Mouse (Mus musculus): ENCODE measurements around the gene Gm17657. TPM values are rescaled to one million over a fixed set of nuclear protein-coding genes. Genes with fewer than 3 reads are reported as not detected.

Gene Gm17657
- polyA plus RNA-seq, 1 experiment from 2014 or later: not detected

DNA sequence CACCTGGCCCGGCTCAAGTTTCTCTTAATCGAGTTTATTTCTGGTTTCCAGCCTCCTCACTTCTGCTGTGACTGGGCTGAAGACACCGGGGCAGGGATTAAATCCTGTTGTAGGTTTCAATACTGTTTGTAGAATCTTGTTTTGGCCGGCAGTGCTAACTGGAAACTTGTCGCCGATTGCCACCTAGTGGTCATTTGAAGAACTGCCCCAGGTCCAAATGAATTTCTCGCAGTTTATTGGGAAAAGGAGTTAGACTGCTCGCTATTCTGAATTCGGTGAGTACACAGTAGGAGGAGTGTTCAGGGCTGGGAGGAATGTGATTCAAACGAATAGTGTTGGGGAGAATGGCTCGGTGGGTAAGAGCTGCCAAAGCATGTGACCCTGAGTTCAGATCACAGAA lies 35.0 kb downstream of the Gm17657 start:
- 1% methylated on average over 11 of the region's 11 CpGs for WGBS
- Histone ChIP-seq H3K9me3 (ENCODE audit: low read depth, low read length) (no peaks in the 10 kb centered on the region), H3K36me3 (ENCODE audit: insufficient read depth) (no peaks in the 10 kb centered on the region), H3K4me3 (ENCODE audit: low read depth, low read length) (no peak overlapping the region), H3K27me3 (ENCODE audit: insufficient read depth, low read length) (no peaks in the 10 kb centered on the region), H3K4me2 (no peak overlapping the region), H3K9ac (no peak overlapping the region), H3K27ac (ENCODE audit: low read depth) (no peak overlapping the region), H3K4me1 (ENCODE audit: insufficient read depth) (no peaks in the 10 kb centered on the region)
- ATAC-seq (ENCODE audit: insufficient read depth) (peak; percentile 52; the same call in 1 of the 2 replicates), DNase-seq (peak; percentile 95)
- peak; percentile 94 for TF ChIP-seq CTCF (IDR thresholded peaks at IDR 0.05; ENCODE audit: low read depth)

DNA sequence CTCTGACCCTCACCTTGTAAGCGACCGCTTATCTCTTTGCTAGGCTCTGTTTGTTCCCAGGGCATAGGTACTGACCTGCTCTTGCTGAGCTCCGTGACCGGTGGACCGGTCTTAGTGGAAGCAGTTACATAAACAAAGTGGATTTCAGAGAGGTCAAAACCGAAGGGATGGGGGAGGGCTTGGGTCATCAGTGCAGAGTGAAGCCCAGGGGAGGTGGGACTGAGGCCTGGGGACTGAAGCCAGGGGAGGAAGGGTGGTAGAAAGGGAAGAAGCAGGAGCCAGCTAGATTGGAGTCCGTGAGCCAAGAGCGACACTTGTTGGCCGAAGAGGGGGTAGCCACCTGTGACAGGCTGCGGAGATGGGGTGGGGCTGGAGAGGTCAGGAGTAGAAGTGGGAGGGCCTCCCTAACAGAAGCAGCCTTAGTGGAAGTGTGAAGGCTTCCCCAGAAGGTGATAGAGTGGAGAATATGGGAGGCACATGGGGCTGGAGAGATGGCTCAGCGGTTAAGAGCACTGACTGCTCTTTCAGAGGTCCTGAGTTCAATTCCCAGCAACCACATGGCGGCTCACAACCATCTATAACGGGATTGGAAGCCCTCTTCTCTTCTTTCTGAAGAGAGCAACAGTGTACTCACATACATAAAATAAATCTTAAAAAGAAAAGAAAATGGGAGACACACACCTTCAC lies 36.3 kb downstream of the Gm17657 start:
- no peaks in the 10 kb centered on the region for H3K36me3 ChIP-seq (ENCODE audit: insufficient read depth)
- TF ChIP-seq CTCF (IDR thresholded peaks at IDR 0.05; ENCODE audit: low read depth): peak; percentile 75
- no peaks in the 10 kb centered on the region for H3K4me1 ChIP-seq (ENCODE audit: insufficient read depth)
- H3K9me3 ChIP-seq (ENCODE audit: low read depth, low read length): no peaks in the 10 kb centered on the region
- H3K27me3 ChIP-seq (ENCODE audit: insufficient read depth, low read length): no peaks in the 10 kb centered on the region
- peak; percentile 81 for ATAC-seq (ENCODE audit: insufficient read depth)
- no peak overlapping the region for H3K9ac ChIP-seq
- no peak overlapping the region for H3K4me2 ChIP-seq
- 26% methylated on average over 13 of the region's 13 CpGs for WGBS
- no peak overlapping the region for H3K27ac ChIP-seq (ENCODE audit: low read depth)
- DNase-seq: peak; percentile 79
- no peak overlapping the region for H3K4me3 ChIP-seq (ENCODE audit: low read depth, low read length)

DNA sequence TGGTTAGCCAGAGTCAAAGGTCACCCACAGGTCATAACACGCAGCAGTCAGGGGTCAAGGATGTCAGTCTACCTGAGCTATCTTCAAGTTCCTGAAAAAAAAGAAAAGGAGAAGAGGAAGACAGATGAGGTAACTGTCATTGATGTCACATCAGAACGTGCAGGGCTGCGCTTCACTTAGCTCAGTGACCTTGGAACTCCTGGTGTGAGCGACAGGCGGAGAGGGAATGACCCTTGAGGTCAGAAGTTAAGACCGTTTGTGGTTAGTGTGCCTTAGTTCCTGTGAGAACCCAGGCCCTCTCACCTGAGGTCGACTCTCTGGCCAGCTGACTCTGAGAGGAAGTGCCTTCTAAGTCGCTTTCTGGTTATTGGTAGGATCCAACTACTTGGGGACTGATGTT lies 38.7 kb downstream of the Gm17657 start:
- H3K4me2 ChIP-seq: no peak overlapping the region
- TF ChIP-seq CTCF (IDR thresholded peaks at IDR 0.05; ENCODE audit: low read depth): no peak
- no peak overlapping the region for H3K27ac ChIP-seq (ENCODE audit: low read depth)
- H3K9me3 ChIP-seq (ENCODE audit: low read depth, low read length): no peaks in the 10 kb centered on the region
- 41% methylated on average over 8 of the region's 8 CpGs for WGBS
- H3K4me1 ChIP-seq (ENCODE audit: insufficient read depth): no peaks in the 10 kb centered on the region
- no peak for DNase-seq
- H3K36me3 ChIP-seq (ENCODE audit: insufficient read depth): no peaks in the 10 kb centered on the region
- H3K4me3 ChIP-seq (ENCODE audit: low read depth, low read length): no peak overlapping the region
- no peaks in the 10 kb centered on the region for H3K27me3 ChIP-seq (ENCODE audit: insufficient read depth, low read length)
- ATAC-seq (ENCODE audit: insufficient read depth): no peak
- H3K9ac ChIP-seq: no peak overlapping the region

DNA sequence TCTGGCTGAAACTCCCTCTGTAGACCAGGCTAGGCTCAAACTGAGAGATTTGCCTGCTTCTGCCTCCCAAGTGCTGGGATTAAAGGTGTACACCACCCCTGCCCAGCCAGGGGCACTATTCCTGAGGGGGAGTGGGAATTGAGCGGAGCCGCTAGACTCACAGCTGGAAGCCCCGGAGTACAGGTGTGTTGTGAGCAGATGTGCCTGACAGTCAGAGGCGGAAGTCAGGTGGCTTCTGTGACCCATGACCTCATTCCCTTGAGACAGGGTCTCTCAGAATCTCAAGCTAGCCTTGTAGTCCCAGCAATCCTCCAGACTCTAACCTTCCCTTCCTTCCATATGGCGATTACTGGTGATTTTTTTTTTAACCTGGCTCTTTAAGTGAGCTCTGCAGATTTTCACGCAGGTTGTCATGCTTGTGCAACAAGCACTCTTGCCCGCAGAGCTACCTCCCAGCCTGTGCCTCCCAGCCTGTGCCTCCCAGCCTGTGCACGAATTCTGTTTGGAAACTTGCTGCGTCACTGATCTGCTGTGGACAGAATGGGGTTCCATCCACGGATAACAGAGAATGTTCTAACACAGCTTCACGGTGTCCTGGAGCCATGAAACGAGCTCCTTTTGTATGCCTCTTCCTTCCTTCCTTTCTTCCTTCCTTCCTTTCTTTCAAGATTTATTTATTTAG lies 40.4 kb downstream of the Gm17657 start:
- Histone ChIP-seq H3K4me2 (no peak overlapping the region), H3K4me3 (ENCODE audit: low read depth, low read length) (no peak overlapping the region), H3K27me3 (ENCODE audit: insufficient read depth, low read length) (no peaks in the 10 kb centered on the region), H3K9me3 (ENCODE audit: low read depth, low read length) (no peaks in the 10 kb centered on the region), H3K9ac (no peak overlapping the region), H3K27ac (ENCODE audit: low read depth) (no peak overlapping the region), H3K4me1 (ENCODE audit: insufficient read depth) (no peaks in the 10 kb centered on the region), H3K36me3 (ENCODE audit: insufficient read depth) (no peaks in the 10 kb centered on the region)
- WGBS: 65% methylated on average over 12 of the region's 12 CpGs
- DNase-seq: no peak
- TF ChIP-seq CTCF (IDR thresholded peaks at IDR 0.05; ENCODE audit: low read depth): no peak
- no peak for ATAC-seq (ENCODE audit: insufficient read depth)

DNA sequence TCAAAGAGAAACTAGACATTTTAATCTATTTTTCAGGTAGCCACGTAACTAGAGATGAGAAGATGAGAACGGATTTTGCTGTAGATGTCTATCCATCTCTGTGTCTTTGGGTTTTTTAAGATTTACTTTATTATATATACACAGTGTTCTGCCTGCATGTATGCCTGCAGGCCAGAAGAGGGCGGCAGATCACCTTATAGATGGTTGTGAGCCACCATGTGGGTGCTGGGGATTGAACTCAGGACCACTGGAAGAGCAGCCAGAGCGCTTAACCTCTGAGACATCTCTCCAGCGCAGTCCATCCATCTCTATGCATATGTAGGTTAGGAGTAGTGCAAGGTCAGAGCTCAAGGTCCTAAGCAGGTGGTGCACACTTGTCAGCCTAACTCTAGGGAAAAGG lies 45.7 kb downstream of the Gm17657 start:
- Histone ChIP-seq H3K4me1 (ENCODE audit: insufficient read depth) (no peaks in the 10 kb centered on the region), H3K27me3 (ENCODE audit: insufficient read depth, low read length) (no peaks in the 10 kb centered on the region), H3K27ac (ENCODE audit: low read depth) (no peak overlapping the region), H3K9ac (no peak overlapping the region), H3K4me3 (ENCODE audit: low read depth, low read length) (no peak overlapping the region), H3K36me3 (ENCODE audit: insufficient read depth) (no peaks in the 10 kb centered on the region), H3K4me2 (no peak overlapping the region; the same call in 1 of the 2 replicates), H3K9me3 (ENCODE audit: low read depth, low read length) (no peaks in the 10 kb centered on the region)
- 75% methylated on average over 5 of the region's 5 CpGs for WGBS
- ATAC-seq (ENCODE audit: insufficient read depth): no peak
- TF ChIP-seq CTCF (IDR thresholded peaks at IDR 0.05; ENCODE audit: low read depth): peak; percentile 51
- DNase-seq: peak; percentile 25

DNA sequence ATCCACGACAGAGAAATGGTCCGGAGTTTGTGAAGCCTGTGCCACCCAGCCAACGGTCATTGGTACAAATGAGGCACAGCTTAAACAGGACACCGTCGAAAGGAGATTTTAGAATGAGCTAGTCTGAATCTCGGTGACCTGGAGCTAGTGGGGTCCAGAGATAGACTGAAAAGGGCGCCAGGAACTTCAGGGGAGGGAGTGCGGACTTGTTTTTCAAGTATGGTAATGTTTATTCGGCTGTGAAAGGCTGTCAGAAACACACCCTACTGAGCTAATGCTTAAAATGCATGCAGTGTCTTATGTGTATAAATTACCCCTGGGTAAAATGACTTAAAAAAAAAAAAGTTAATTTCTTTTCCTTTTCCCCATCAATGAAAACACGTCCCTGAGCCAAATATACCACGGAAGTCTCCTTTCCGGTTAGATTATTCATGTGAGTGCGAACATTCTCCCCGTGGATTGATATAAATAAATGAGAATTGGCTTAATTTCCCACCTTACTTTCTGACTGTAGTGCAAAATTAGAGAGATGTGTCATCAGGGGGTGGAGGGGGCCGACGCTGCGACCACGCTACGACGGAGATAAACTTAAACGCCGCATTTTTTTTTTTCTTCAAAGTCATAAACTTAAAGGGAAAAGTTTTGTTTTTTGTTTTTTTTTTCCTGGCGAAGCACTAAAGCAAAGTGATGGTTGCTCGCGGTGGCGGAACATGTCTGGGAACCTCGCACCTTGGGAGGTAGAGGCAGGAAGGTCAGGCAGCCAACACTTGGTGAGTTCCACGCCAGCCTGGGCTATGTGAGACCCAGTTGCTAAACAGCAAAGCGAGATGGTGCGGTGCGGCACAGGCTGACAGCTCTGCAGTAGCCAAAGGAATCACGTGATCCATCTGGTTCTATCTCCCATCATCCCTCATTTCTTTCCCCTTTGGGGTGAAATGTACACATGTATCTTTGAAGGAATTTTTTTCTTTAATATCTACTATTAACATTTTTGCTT lies 46.5 kb downstream of the Gm17657 start:
- H3K4me2 ChIP-seq: peak overlapping the region; percentile 58
- ATAC-seq (ENCODE audit: insufficient read depth) (no peak), DNase-seq (peak; percentile 45)
- TF ChIP-seq CTCF (IDR thresholded peaks at IDR 0.05; ENCODE audit: low read depth): no peak
- 9% methylated on average over 32 of the region's 32 CpGs for WGBS
- no peaks in the 10 kb centered on the region for H3K27me3 ChIP-seq (ENCODE audit: insufficient read depth, low read length)
- H3K36me3 ChIP-seq (ENCODE audit: insufficient read depth): no peaks in the 10 kb centered on the region
- 0 out of 2 replicates have a peak overlapping the region, but pooled peaks have one; percentile 20 for H3K27ac ChIP-seq (ENCODE audit: low read depth)
- peak overlapping the region; percentile 9 for H3K9ac ChIP-seq
- H3K4me3 ChIP-seq (ENCODE audit: low read depth, low read length): peak overlapping the region; percentile 19; the same call in 1 of the 2 replicates
- no peaks in the 10 kb centered on the region for H3K9me3 ChIP-seq (ENCODE audit: low read depth, low read length)
- H3K4me1 ChIP-seq (ENCODE audit: insufficient read depth): no peaks in the 10 kb centered on the region

Measured in lung, embryonic 14.5 days (tissue).